Mouse (Mus musculus) lung, postnatal 0 days (tissue): ENCODE measurements around the gene Irf8.

Experiments used
- CTCF ChIP-seq: IDR thresholded peaks from 2 replicates; pipeline ENCODE4 v1.5.1; 2016; ENCODE audit warnings: antibody characterized with exemption, mild to moderate bottlenecking
- EP300 ChIP-seq: IDR thresholded peaks from 2 replicates; pipeline ENCODE4 v1.6.1; 2016; ENCODE audit warnings: antibody characterized with exemption, mild to moderate bottlenecking, control low read depth

GRCm38 (mm10) chr8:120786753-120787152, 50.6 kb downstream of the Irf8 start:
- no peak for TF ChIP-seq CTCF
- TF ChIP-seq EP300: no peak
